Mouse (Mus musculus) urinary bladder, postnatal 36 days (tissue): ENCODE measurements around the gene Hoxd12.

Experiments used
- DNase-seq, 2 experiments: peaks; one replicate each; pipeline ENCODE4 v3.0.0; 2022; ENCODE audit warnings: low spot score in 2 of 2, mixed read lengths in 1 of 2

Hoxd12 gene

GRCm38 (mm10) chr2:74681594-74682531 is 7.0 kb downstream of the Hoxd12 start:
- no peak for DNase-seq

- no peak for DNase-seq
These were observed 8.0 kb downstream of the Hoxd12 start for GRCm38 (mm10) chr2:74682796-74683195.

GRCm38 (mm10) chr2:74683471-74683951 is 8.7 kb downstream of the Hoxd12 start:
- no peak for DNase-seq

GRCm38 (mm10) chr2:74684106-74684505 is 9.3 kb downstream of the Hoxd12 start:
- DNase-seq, result no peak

- DNase-seq, result no peak
These were observed 10.3 kb downstream of the Hoxd12 start for GRCm38 (mm10) chr2:74685059-74685603.

- DNase-seq, result peak in 1 of 2 experiments; percentile 73
These were observed 11.6 kb downstream of the Hoxd12 start for GRCm38 (mm10) chr2:74686301-74686987.

- no peak for DNase-seq
These were observed 12.3 kb downstream of the Hoxd12 start for GRCm38 (mm10) chr2:74686988-74687697.

GRCm38 (mm10) chr2:74687698-74688555 is 13.1 kb downstream of the Hoxd12 start:
- no peak for DNase-seq

GRCm38 (mm10) chr2:74688795-74689573 is 14.2 kb downstream of the Hoxd12 start:
- no peak for DNase-seq

GRCm38 (mm10) chr2:74689574-74690337 is 14.9 kb downstream of the Hoxd12 start:
- no peak for DNase-seq

- DNase-seq, result no peak
These were observed 15.5 kb downstream of the Hoxd12 start for GRCm38 (mm10) chr2:74690338-74690716.

GRCm38 (mm10) chr2:74691022-74691951 is 16.5 kb downstream of the Hoxd12 start, which contains the start of gene Hoxd10:
Gene Hoxd10, plus strand, starts transcription at chr2:74691924.
- peak; percentile 72 to 85 for DNase-seq

- DNase-seq, result no peak
These were observed 17.4 kb downstream of the Hoxd12 start for GRCm38 (mm10) chr2:74691995-74692807.

GRCm38 (mm10) chr2:74692808-74693431 is 18.1 kb downstream of the Hoxd12 start:
- DNase-seq, result no peak

- no peak for DNase-seq
These were observed 18.6 kb downstream of the Hoxd12 start for GRCm38 (mm10) chr2:74693432-74693827.

- DNase-seq, result no peak
These were observed 19.3 kb downstream of the Hoxd12 start for GRCm38 (mm10) chr2:74694066-74694465.

GRCm38 (mm10) chr2:74695383-74695782 is 20.6 kb downstream of the Hoxd12 start:
- DNase-seq, result no peak
